Mouse (Mus musculus) erythroid progenitor cell, adult 5-6 weeks (primary cell): ENCODE measurements at regions not wholly inside any gene's neighbourhood (a gene's known extent, or its start where the extent isn't known, plus 50 kb on each side); places are given as distances from the start of the nearest gene placed in this dataset.

Source experiments
- ATAC-seq: replicated peaks from 2 replicates; pipeline ENCODE4 v1.8.0; 2016; ENCODE audit warnings: moderate number of reproducible peaks, mild to moderate bottlenecking, moderate TSS enrichment, inconsistent platforms; ENCODE audit not compliant: poor library complexity, low FRiP score, severe bottlenecking

- no peak for ATAC-seq
These were observed 94.5 kb downstream of the Olfm1 start for GRCm38 (mm10) chr2:28287210-28287860.

DNA sequence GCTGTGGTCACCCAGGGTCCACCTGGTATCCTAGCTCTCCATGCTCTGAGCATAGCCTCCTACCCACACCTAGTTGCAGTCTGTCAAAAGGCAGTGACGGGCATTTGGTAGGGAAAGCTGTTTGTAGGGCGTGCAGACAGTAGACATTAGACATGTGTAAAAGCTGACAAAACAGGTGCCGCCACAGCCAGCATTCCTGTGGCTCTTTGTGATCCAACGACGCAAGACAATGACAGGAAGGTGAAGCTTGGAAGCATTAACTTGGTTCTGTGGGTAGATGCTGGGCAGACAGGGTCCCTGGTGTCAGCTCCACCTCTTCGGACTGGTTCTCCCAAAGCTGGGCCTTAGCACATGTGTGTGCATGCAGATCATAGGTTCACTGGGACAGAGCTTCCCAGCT is 96.5 kb downstream of the Olfm1 start:
- no peak for ATAC-seq

- ATAC-seq, result no peak
These were observed 97.2 kb downstream of the Olfm1 start for GRCm38 (mm10) chr2:28289860-28290471.

- no peak for ATAC-seq
These were observed 101.7 kb downstream of the Olfm1 start for GRCm38 (mm10) chr2:28294509-28294908.

GRCm38 (mm10) chr2:28296183-28296582 is 103.4 kb downstream of the Olfm1 start:
- no peak for ATAC-seq

GRCm38 (mm10) chr2:28298738-28299137 is 105.9 kb downstream of the Olfm1 start:
- no peak for ATAC-seq

- no peak for ATAC-seq
These were observed 106.6 kb downstream of the Olfm1 start for GRCm38 (mm10) chr2:28299346-28299745.

- no peak for ATAC-seq
These were observed 108.5 kb downstream of the Olfm1 start for GRCm38 (mm10) chr2:28301313-28301712.

- ATAC-seq, result no peak
These were observed 111.1 kb downstream of the Olfm1 start for GRCm38 (mm10) chr2:28303936-28304335.

DNA sequence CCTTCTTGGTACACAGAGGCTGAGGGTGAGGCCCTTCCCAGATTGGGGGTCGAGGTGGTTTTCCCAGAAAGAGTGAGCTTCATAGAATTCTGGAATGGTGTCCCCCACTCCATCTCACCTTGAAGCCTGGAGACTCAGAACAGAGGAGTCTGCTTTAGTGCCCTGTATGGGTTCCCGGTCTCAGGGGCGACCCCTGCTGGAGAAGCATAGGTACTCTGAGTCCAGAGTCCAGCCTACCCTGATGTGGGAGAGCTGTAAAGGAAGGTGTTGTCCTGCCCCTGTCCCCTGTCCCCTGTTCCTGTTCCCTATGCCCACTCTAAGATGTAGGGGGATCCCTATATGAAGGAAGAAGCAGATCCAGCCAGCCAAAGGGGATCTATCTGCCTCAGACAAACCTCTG is 111.9 kb downstream of the Olfm1 start:
- ATAC-seq, result peak; percentile 81

GRCm38 (mm10) chr2:28309122-28309521 is 116.3 kb downstream of the Olfm1 start:
- ATAC-seq, result no peak

GRCm38 (mm10) chr2:28312212-28312611 is 119.4 kb downstream of the Olfm1 start:
- no peak for ATAC-seq

DNA sequence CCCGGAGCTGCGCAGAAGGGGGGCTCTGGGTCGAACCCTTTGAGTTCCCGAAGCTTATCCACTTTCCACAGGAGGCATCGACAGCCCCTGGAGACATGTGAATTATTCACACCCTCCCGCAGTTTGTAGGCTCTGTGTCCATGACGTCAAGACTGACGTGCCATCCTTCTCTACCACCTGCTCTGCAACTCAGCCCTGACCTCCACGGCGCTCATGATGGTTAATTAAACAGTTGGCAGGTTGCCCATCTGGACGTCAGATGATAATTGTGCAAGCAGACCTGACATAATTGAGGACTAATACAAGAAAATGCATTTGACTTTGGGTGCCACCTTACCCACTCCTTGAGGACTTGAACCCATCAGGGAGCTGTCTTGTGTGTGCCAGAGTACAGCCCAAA is 121.1 kb upstream of the Ppp1r26 start:
- no peak for ATAC-seq

DNA sequence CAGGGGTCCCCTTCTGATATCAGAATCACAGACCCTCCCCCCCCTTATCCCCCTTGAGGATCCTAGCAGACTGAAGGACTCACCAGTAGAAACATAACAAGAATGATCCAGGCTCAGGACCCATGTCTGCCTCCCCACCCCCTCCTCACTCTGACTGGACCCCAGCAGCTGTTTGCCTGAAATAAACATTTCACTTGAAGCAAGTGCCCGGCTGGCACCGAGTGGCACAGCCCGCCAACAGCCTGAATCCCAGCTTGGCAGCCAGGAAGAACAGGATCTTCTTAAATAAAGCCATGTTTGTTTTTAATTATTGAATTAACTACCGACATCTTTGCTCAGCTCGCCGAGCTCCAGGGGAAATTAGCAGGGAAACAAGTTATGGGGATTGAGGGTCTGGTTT is 120.5 kb upstream of the Ppp1r26 start:
- no peak for ATAC-seq

- ATAC-seq, result no peak
These were observed 119.9 kb upstream of the Ppp1r26 start for GRCm38 (mm10) chr2:28326682-28327081.

GRCm38 (mm10) chr2:28329130-28329529 is 117.5 kb upstream of the Ppp1r26 start:
- ATAC-seq, result no peak

GRCm38 (mm10) chr2:28335141-28335789 is 111.3 kb upstream of the Ppp1r26 start:
- no peak for ATAC-seq

DNA sequence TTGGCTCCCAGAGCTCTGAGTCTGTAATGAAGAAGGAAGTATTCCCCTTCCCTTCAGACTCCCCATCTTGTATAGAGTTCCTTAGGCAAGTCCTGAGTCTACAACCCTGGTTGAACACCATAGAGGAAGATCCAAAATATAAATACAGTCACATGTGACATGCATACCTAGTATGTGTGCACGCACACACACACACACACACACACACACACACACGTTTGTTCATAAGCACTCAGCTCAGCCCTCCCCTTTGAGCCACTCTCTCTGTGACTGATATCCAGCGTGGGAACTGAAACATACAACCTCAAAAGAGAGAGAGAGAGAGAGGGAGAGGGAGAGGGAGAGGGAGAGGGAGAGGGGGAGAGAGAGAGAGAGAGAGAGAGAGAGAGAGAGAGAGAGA is 110.8 kb upstream of the Ppp1r26 start:
- no peak for ATAC-seq

- no peak for ATAC-seq
These were observed 110.0 kb upstream of the Ppp1r26 start for GRCm38 (mm10) chr2:28336349-28337309.

GRCm38 (mm10) chr2:28337561-28337960 is 109.0 kb upstream of the Ppp1r26 start:
- ATAC-seq, result no peak
